In genomic region chr4:26277112-26277716, GRCm38 (mm10) we compare ENCODE assay signal across 22 mouse cellular contexts.
DNase-seq lines count a peak whose midpoint lies in the region; ATAC-seq and TF ChIP-seq lines count a peak whose summit lies in the region.
"Had no signal": no experiment of that assay in that cellular context is flagged by ENCODE, and none has a peak within 500 bp of the region (broad histone marks: within the 10 kb centered on the region; RNA-seq: fewer than 3 reads in every experiment).

No protein-coding gene starts in this region.

- peak; percentile 52 for ATAC-seq in forebrain, postnatal 0 days
- no peak for ATAC-seq in forebrain, embryonic 15.5 days (replicated peaks)
- 0 out of 2 replicates have a peak, but pooled peaks have one; percentile 34 for ATAC-seq in midbrain, postnatal 0 days (ENCODE audit: low FRiP score)
- no peak for ATAC-seq in midbrain, embryonic 13.5 days
- ATAC-seq: CD4-positive, CD25-positive, alpha-beta regulatory T cell, adult 4 months had no signal

- H3K9ac ChIP-seq in forebrain, postnatal 0 days = no peak overlapping the region
- no peak overlapping the region for H3K9ac ChIP-seq in forebrain, embryonic 15.5 days (replicated peaks)
- H3K9ac ChIP-seq in midbrain, postnatal 0 days (replicated peaks; ENCODE audit: low read length, poor library complexity, severe bottlenecking) = no peak overlapping the region
- no peak overlapping the region for H3K9ac ChIP-seq in midbrain, embryonic 13.5 days (replicated peaks)
- H3K9ac ChIP-seq: embryonic facial prominence, embryonic 13.5 days; hindbrain, embryonic 12.5 days; hindbrain, embryonic 15.5 days had no signal

- no peaks in the 10 kb centered on the region for H3K4me1 ChIP-seq in forebrain, postnatal 0 days (ENCODE audit: insufficient read depth)
- H3K4me1 ChIP-seq in forebrain, embryonic 15.5 days = 0 out of 2 replicates have a peak, but pooled peaks cover 5% of the 10 kb centered on the region
- no peaks in the 10 kb centered on the region; the same call in 1 of the 2 replicates for H3K4me1 ChIP-seq in midbrain, postnatal 0 days (ENCODE audit: insufficient read depth, low read length)
- H3K4me1 ChIP-seq in midbrain, embryonic 13.5 days (replicated peaks) = peaks cover 7% of the 10 kb centered on the region; the same call in 1 of the 2 replicates
- H3K4me1 ChIP-seq: embryonic facial prominence, embryonic 10.5 days; embryonic facial prominence, embryonic 13.5 days; hindbrain, embryonic 12.5 days had no signal

- H3K9me3 ChIP-seq in forebrain, postnatal 0 days (ENCODE audit: low read length) = no peaks in the 10 kb centered on the region
- H3K9me3 ChIP-seq in forebrain, embryonic 15.5 days = no peaks in the 10 kb centered on the region
- no peaks in the 10 kb centered on the region for H3K9me3 ChIP-seq in midbrain, postnatal 0 days (ENCODE audit: low read length)
- H3K9me3 ChIP-seq in midbrain, embryonic 13.5 days = no peaks in the 10 kb centered on the region
- H3K9me3 ChIP-seq: embryonic facial prominence, embryonic 10.5 days; embryonic facial prominence, embryonic 13.5 days; hindbrain, embryonic 12.5 days; hindbrain, embryonic 15.5 days had no signal

- TF ChIP-seq CTCF in forebrain, postnatal 0 days (IDR thresholded peaks at IDR 0.05; ENCODE audit: low read depth) = no peak
- TF ChIP-seq CTCF in left cerebral cortex, adult 2 months (IDR thresholded peaks at IDR 0.05) = no peak
- TF ChIP-seq CTCF in midbrain, postnatal 0 days (IDR thresholded peaks at IDR 0.05) = no peak

- DNase-seq in forebrain, postnatal 0 days = peak; percentile 10
- no peak for DNase-seq in left cerebral cortex, adult 2 months (ENCODE audit: extremely low spot score in 1 of 2, low spot score in 2 of 2)
- no peak for DNase-seq in left cerebral cortex, adult 11 months (ENCODE audit: low spot score)
- no peak for DNase-seq in midbrain, postnatal 0 days (ENCODE audit: low spot score)
- DNase-seq: adrenal gland, adult 2 months; adrenal gland, postnatal 14 days; cerebellum, adult 11-12 months; cerebellum, adult 8-10 months; cerebellum, postnatal 10 days; cerebellum, postnatal 36 days; embryo, embryonic 11 days; gastrocnemius, adult 2 months; gastrocnemius, postnatal 14 days had no signal

- no peak overlapping the region for H3K4me2 ChIP-seq in forebrain, postnatal 0 days (ENCODE audit: low read depth)
- no peak overlapping the region for H3K4me2 ChIP-seq in forebrain, embryonic 15.5 days (replicated peaks)
- no peak overlapping the region for H3K4me2 ChIP-seq in midbrain, postnatal 0 days (ENCODE audit: low read depth, low read length, poor library complexity, severe bottlenecking)
- no peak overlapping the region for H3K4me2 ChIP-seq in midbrain, embryonic 13.5 days (replicated peaks)
- H3K4me2 ChIP-seq: embryonic facial prominence, embryonic 13.5 days; heart, embryonic 11.5 days; hindbrain, embryonic 12.5 days; hindbrain, embryonic 15.5 days had no signal

- H3K4me3 ChIP-seq in forebrain, postnatal 0 days (ENCODE audit: low read depth, low read length) = no peak overlapping the region
- H3K4me3 ChIP-seq in forebrain, embryonic 15.5 days = no peak overlapping the region
- H3K4me3 ChIP-seq in left cerebral cortex, adult 2 months = no peak overlapping the region
- no peak overlapping the region for H3K4me3 ChIP-seq in midbrain, postnatal 0 days (ENCODE audit: low read depth, low read length)
- H3K4me3 ChIP-seq in midbrain, embryonic 13.5 days (replicated peaks) = no peak overlapping the region
- H3K4me3 ChIP-seq: embryonic facial prominence, embryonic 10.5 days; embryonic facial prominence, embryonic 13.5 days; erythroblast, embryonic 14.5 days; gastrocnemius, adult 2 months; hindbrain, embryonic 12.5 days; hindbrain, embryonic 15.5 days had no signal

- no peaks in the 10 kb centered on the region for H3K27me3 ChIP-seq in forebrain, postnatal 0 days (ENCODE audit: insufficient read depth, low read length)
- no peaks in the 10 kb centered on the region for H3K27me3 ChIP-seq in forebrain, embryonic 15.5 days
- H3K27me3 ChIP-seq in midbrain, postnatal 0 days (ENCODE audit: insufficient read depth, low read length) = no peaks in the 10 kb centered on the region
- no peaks in the 10 kb centered on the region for H3K27me3 ChIP-seq in midbrain, embryonic 13.5 days
- H3K27me3 ChIP-seq: embryonic facial prominence, embryonic 13.5 days; hindbrain, embryonic 12.5 days; hindbrain, embryonic 15.5 days had no signal

- H3K27ac ChIP-seq in forebrain, postnatal 0 days (ENCODE audit: low read depth, low read length) = no peak overlapping the region; the same call in 1 of the 2 replicates
- H3K27ac ChIP-seq in forebrain, embryonic 15.5 days (replicated peaks) = no peak overlapping the region; the same call in 1 of the 2 replicates
- H3K27ac ChIP-seq in left cerebral cortex, adult 2 months = peak overlapping the region; percentile 11
- H3K27ac ChIP-seq in midbrain, postnatal 0 days (ENCODE audit: low read depth, low read length) = no peak overlapping the region
- H3K27ac ChIP-seq in midbrain, embryonic 13.5 days = no peak overlapping the region
- H3K27ac ChIP-seq: embryonic facial prominence, embryonic 10.5 days; embryonic facial prominence, embryonic 13.5 days; gastrocnemius, adult 2 months; hindbrain, embryonic 12.5 days; hindbrain, embryonic 15.5 days had no signal

- WGBS in forebrain, postnatal 0 days = 31% methylated on average over 1 of the region's 1 CpGs
- WGBS in forebrain, embryonic 15.5 days = 59% methylated on average over 1 of the region's 1 CpGs
- 51% methylated on average over 1 of the region's 1 CpGs for WGBS in midbrain, postnatal 0 days
- 53% methylated on average over 1 of the region's 1 CpGs for WGBS in midbrain, embryonic 13.5 days

- intact Hi-C loops in left cerebral cortex, adult 2 months (cut with DNase I) = no loop called here

- H3K36me3 ChIP-seq in forebrain, postnatal 0 days (ENCODE audit: insufficient read depth) = no peaks in the 10 kb centered on the region
- no peaks in the 10 kb centered on the region for H3K36me3 ChIP-seq in forebrain, embryonic 15.5 days
- H3K36me3 ChIP-seq in midbrain, postnatal 0 days (ENCODE audit: insufficient read depth, low read length) = no peaks in the 10 kb centered on the region
- H3K36me3 ChIP-seq in midbrain, embryonic 13.5 days = no peaks in the 10 kb centered on the region
- H3K36me3 ChIP-seq: embryonic facial prominence, embryonic 10.5 days; embryonic facial prominence, embryonic 13.5 days; hindbrain, embryonic 12.5 days; hindbrain, embryonic 15.5 days had no signal

Comparison
In these comparisons a context has a peak if more than half of its experiments do, and no peak if none do; other contexts are left out.
1. ATAC-seq: peak in forebrain, postnatal 0 days (single experiment) and midbrain, postnatal 0 days (single experiment); none in forebrain, embryonic 15.5 days (single experiment) and midbrain, embryonic 13.5 days (single experiment).